11 mouse cellular contexts compared by ENCODE assay signal in the genomic region with DNA sequence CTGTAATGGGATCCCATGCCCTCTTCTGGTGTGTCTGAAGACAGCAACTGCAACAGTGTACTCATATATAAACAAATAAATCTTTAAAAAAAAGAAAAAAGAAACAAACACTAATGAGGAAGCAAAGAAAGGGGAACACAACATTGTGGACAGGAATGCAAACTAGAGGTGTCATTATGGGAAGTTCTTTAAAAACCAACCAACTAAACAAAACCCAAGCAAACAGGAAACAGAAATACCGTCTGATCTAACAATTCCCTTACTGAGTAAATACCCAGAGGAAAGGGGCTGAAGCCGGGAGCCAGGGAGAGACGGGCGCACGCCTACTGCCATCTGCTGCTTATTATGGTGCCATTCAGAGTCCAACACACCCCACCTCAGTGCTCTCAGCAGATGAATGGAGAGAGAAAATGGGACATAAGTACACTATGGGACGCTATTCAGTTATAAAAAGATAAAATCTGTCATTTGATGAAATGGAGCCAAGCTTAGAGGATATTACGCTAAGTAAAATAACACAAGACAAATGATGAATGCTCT. TPM values are rescaled to one million over a fixed set of nuclear protein-coding genes. Genes with fewer than 3 reads are reported as not detected.
A peak's percentile ranks its signal among the peaks of the same experiment; 100 is the strongest.
DNase-seq lines count a peak whose midpoint lies in the region; ATAC-seq and TF ChIP-seq lines count a peak whose summit lies in the region.
"Had no signal": no experiment of that assay in that cellular context is flagged by ENCODE, and none has a peak within 500 bp of the region (broad histone marks: within the 10 kb centered on the region; RNA-seq: fewer than 3 reads in every experiment).

No protein-coding gene starts in this region.

- H3K27me3 ChIP-seq in intestine, postnatal 0 days (replicated peaks; ENCODE audit: control insufficient read depth, insufficient read depth, low read length) = no peaks in the 10 kb centered on the region
- no peaks in the 10 kb centered on the region for H3K27me3 ChIP-seq in intestine, embryonic 15.5 days (replicated peaks)
- H3K27me3 ChIP-seq: hindbrain, embryonic 12.5 days; midbrain, embryonic 12.5 days had no signal

- H3K4me2 ChIP-seq in intestine, postnatal 0 days (replicated peaks; ENCODE audit: low read depth) = no peak overlapping the region
- no peak overlapping the region for H3K4me2 ChIP-seq in intestine, embryonic 15.5 days (replicated peaks)
- H3K4me2 ChIP-seq: hindbrain, embryonic 12.5 days; midbrain, embryonic 12.5 days had no signal

- no peak; the same call in 1 of the 2 replicates for TF ChIP-seq CTCF in intestine, postnatal 0 days (IDR thresholded peaks at IDR 0.05; ENCODE audit: low read depth)
- no peak for TF ChIP-seq CTCF in brain, embryonic 14.5 days (IDR thresholded peaks at IDR 0.05; ENCODE audit: borderline replicate concordance, extremely low read depth, insufficient read depth, insufficient read length)

- peaks cover 27% of the 10 kb centered on the region for H3K36me3 ChIP-seq in intestine, postnatal 0 days (ENCODE audit: control insufficient read depth, insufficient read depth)
- peaks cover 20% of the 10 kb centered on the region; the same call in 1 of the 2 replicates for H3K36me3 ChIP-seq in intestine, embryonic 15.5 days

- H3K4me3 ChIP-seq in intestine, postnatal 0 days (ENCODE audit: low read depth, low read length) = no peak overlapping the region
- no peak overlapping the region for H3K4me3 ChIP-seq in intestine, embryonic 15.5 days (replicated peaks)
- H3K4me3 ChIP-seq: hindbrain, embryonic 12.5 days; midbrain, embryonic 12.5 days had no signal

- peak overlapping the region; percentile 57; the same call in 1 of the 2 replicates for H3K27ac ChIP-seq in intestine, postnatal 0 days (ENCODE audit: low read depth, low read length)
- H3K27ac ChIP-seq in intestine, embryonic 15.5 days = no peak overlapping the region
- H3K27ac ChIP-seq: hindbrain, embryonic 12.5 days; liver, embryonic 14.5 days; midbrain, embryonic 12.5 days had no signal

- no peak overlapping the region for H3K9ac ChIP-seq in intestine, postnatal 0 days (ENCODE audit: low read depth, low read length)
- H3K9ac ChIP-seq in intestine, embryonic 15.5 days = no peak overlapping the region
- H3K9ac ChIP-seq: hindbrain, embryonic 12.5 days; liver, embryonic 14.5 days; midbrain, embryonic 12.5 days had no signal

- ATAC-seq in intestine, postnatal 0 days = no peak
- ATAC-seq in intestine, embryonic 15.5 days = no peak

- H3K9me3 ChIP-seq in intestine, postnatal 0 days (ENCODE audit: control insufficient read depth) = no peaks in the 10 kb centered on the region
- H3K9me3 ChIP-seq in intestine, embryonic 15.5 days = no peaks in the 10 kb centered on the region
- H3K9me3 ChIP-seq: hindbrain, embryonic 12.5 days; midbrain, embryonic 12.5 days had no signal

- 0 out of 2 replicates have a peak, but pooled peaks cover 8% of the 10 kb centered on the region for H3K4me1 ChIP-seq in intestine, postnatal 0 days (replicated peaks; ENCODE audit: control insufficient read depth, insufficient read depth, low read length)
- peaks cover 10% of the 10 kb centered on the region for H3K4me1 ChIP-seq in intestine, embryonic 15.5 days (replicated peaks)

- 57% methylated on average over 7 of the region's 7 CpGs for WGBS in intestine, postnatal 0 days
- WGBS in intestine, embryonic 15.5 days = 70% methylated on average over 7 of the region's 7 CpGs

- peak; percentile 52 for DNase-seq in brain, embryonic 14.5 days (ENCODE audit: low read depth)
- peak; percentile 91 for DNase-seq in layer of hippocampus, adult 9-11 months
- peak; percentile 69 for DNase-seq in right cerebral cortex, postnatal 25 days
- DNase-seq in natural killer cell, adult 2 months (ENCODE audit: low spot score in 2 of 2) = no peak
- no peak for DNase-seq in ovary, postnatal 14 days (ENCODE audit: low spot score)
- DNase-seq: kidney, postnatal 10 days had no signal

- TF ChIP-seq POLR2A in brain, embryonic 14.5 days (IDR thresholded peaks at IDR 0.05; ENCODE audit: borderline replicate concordance, extremely low read depth, insufficient read depth, insufficient read length, poor library complexity, severe bottlenecking) = no peak

RNA-seq across cellular contexts. Expression of gene Pithd1, which starts 5.5 kb away (rescaled TPM):
- polyA plus RNA-seq in intestine, postnatal 0 days (2015; fragmentation: Nextera tagmentation; extraction: Ambion mirVana) = 56.7 and 57.7 TPM in 2 replicates
- 51.6 TPM in 2 replicates for polyA plus RNA-seq in intestine, embryonic 15.5 days (2015; fragmentation: Nextera tagmentation; extraction: Ambion mirVana)
- polyA plus RNA-seq in brain, embryonic 14.5 days (2012; rRNA removed) = 50.8 and 57.8 TPM in 2 replicates

RNA-seq across cellular contexts. Expression of gene Lypla2, which starts 9.2 kb away (rescaled TPM):
- polyA plus RNA-seq in intestine, postnatal 0 days (2015; fragmentation: Nextera tagmentation; extraction: Ambion mirVana) = 90.3 and 94.9 TPM in 2 replicates
- polyA plus RNA-seq in intestine, embryonic 15.5 days (2015; fragmentation: Nextera tagmentation; extraction: Ambion mirVana) = 99.4 and 108 TPM in 2 replicates
- polyA plus RNA-seq in brain, embryonic 14.5 days (2012; rRNA removed) = 167 and 198 TPM in 2 replicates

RNA-seq across cellular contexts. Expression of gene Gale, which starts 18.1 kb away (rescaled TPM):
- 99.5 and 131 TPM in 2 replicates for polyA plus RNA-seq in intestine, postnatal 0 days (2015; fragmentation: Nextera tagmentation; extraction: Ambion mirVana)
- 82.5 and 108 TPM in 2 replicates for polyA plus RNA-seq in intestine, embryonic 15.5 days (2015; fragmentation: Nextera tagmentation; extraction: Ambion mirVana)
- 36.3 and 52.0 TPM in 2 replicates for polyA plus RNA-seq in brain, embryonic 14.5 days (2012; rRNA removed)

RNA-seq across cellular contexts. Expression of gene Hmgcl, which starts 35.3 kb away (rescaled TPM):
- 232 and 235 TPM in 2 replicates for polyA plus RNA-seq in intestine, postnatal 0 days (2015; fragmentation: Nextera tagmentation; extraction: Ambion mirVana)
- polyA plus RNA-seq in intestine, embryonic 15.5 days (2015; fragmentation: Nextera tagmentation; extraction: Ambion mirVana) = 105 and 113 TPM in 2 replicates
- polyA plus RNA-seq in brain, embryonic 14.5 days (2012; rRNA removed) = 43.5 and 49.8 TPM in 2 replicates

RNA-seq across cellular contexts. Expression of gene Eloa, which starts 40.0 kb away (rescaled TPM):
- 17.1 and 18.3 TPM in 2 replicates for polyA plus RNA-seq in intestine, postnatal 0 days (2015; fragmentation: Nextera tagmentation; extraction: Ambion mirVana)
- polyA plus RNA-seq in intestine, embryonic 15.5 days (2015; fragmentation: Nextera tagmentation; extraction: Ambion mirVana) = 34.3 and 34.4 TPM in 2 replicates
- 17.1 and 21.8 TPM in 2 replicates for polyA plus RNA-seq in brain, embryonic 14.5 days (2012; rRNA removed)

Comparison
In these comparisons a context has a peak if more than half of its experiments do, and no peak if none do; other contexts are left out.
1. DNase-seq: peak in brain, embryonic 14.5 days (single experiment), layer of hippocampus, adult 9-11 months (single experiment) and right cerebral cortex, postnatal 25 days (single experiment); none in natural killer cell, adult 2 months (0 of 2) and ovary, postnatal 14 days (single experiment).